In genomic region chr8:122564363-122565352, GRCm38 (mm10) we compare ENCODE assay signal across 11 mouse cellular contexts. TPM values are rescaled to one million over a fixed set of nuclear protein-coding genes. Genes with fewer than 3 reads are reported as not detected.
DNase-seq lines count a peak whose midpoint lies in the region; ATAC-seq and TF ChIP-seq lines count a peak whose summit lies in the region.
"Had no signal": no experiment of that assay in that cellular context is flagged by ENCODE, and none has a peak within 500 bp of the region (broad histone marks: within the 10 kb centered on the region; RNA-seq: fewer than 3 reads in every experiment).

No protein-coding gene starts in this region.

- no peak for TF ChIP-seq EP300 in ES-Bruce4 (IDR thresholded peaks at IDR 0.05; ENCODE audit: insufficient read depth, low read depth, low read length)

- WGBS in kidney, embryonic 16.5 days: 64% methylated on average over 25 of the region's 25 CpGs
- 76% methylated on average over 25 of the region's 25 CpGs for WGBS in embryonic facial prominence, embryonic 15.5 days
- 88% methylated on average over 25 of the region's 25 CpGs for WGBS in midbrain, embryonic 10.5 days

- peak overlapping the region; percentile 39 for H3K27ac ChIP-seq in kidney, embryonic 16.5 days (ENCODE audit: low read length)
- H3K27ac ChIP-seq in ES-Bruce4 (ENCODE audit: insufficient read depth, low read length): peak overlapping the region; percentile 82
- 0 out of 2 replicates have a peak overlapping the region, but pooled peaks have one; percentile 17 for H3K27ac ChIP-seq in embryonic facial prominence, embryonic 15.5 days (replicated peaks)
- H3K27ac ChIP-seq in midbrain, embryonic 10.5 days (replicated peaks): no peak overlapping the region
- H3K27ac ChIP-seq: forebrain, embryonic 15.5 days had no signal

- H3K4me3 ChIP-seq in kidney, embryonic 16.5 days (ENCODE audit: low read length): no peak overlapping the region
- peak overlapping the region; percentile 51 for H3K4me3 ChIP-seq in ES-Bruce4 (ENCODE audit: low read depth, low read length)
- H3K4me3 ChIP-seq in embryonic facial prominence, embryonic 15.5 days (replicated peaks): no peak overlapping the region
- H3K4me3 ChIP-seq in midbrain, embryonic 10.5 days: no peak overlapping the region
- H3K4me3 ChIP-seq: forebrain, embryonic 15.5 days had no signal

- no peak overlapping the region for H3K4me2 ChIP-seq in kidney, embryonic 16.5 days (replicated peaks; ENCODE audit: low read depth, low read length)
- H3K4me2 ChIP-seq in embryonic facial prominence, embryonic 15.5 days (replicated peaks): no peak overlapping the region
- H3K4me2 ChIP-seq: forebrain, embryonic 15.5 days; heart, embryonic 11.5 days; lung, embryonic 14.5 days had no signal

- peaks cover 2% of the 10 kb centered on the region; the same call in 1 of the 2 replicates for H3K36me3 ChIP-seq in kidney, embryonic 16.5 days (ENCODE audit: insufficient read depth, low read length)
- H3K36me3 ChIP-seq in ES-Bruce4 (ENCODE audit: control insufficient read depth, insufficient read depth, low read length, poor library complexity, severe bottlenecking): peaks cover 9% of the 10 kb centered on the region
- H3K36me3 ChIP-seq in embryonic facial prominence, embryonic 15.5 days: peaks cover 4% of the 10 kb centered on the region
- H3K36me3 ChIP-seq in midbrain, embryonic 10.5 days: peaks cover 12% of the 10 kb centered on the region
- H3K36me3 ChIP-seq: forebrain, embryonic 15.5 days had no signal

- H3K9me3 ChIP-seq in kidney, embryonic 16.5 days (ENCODE audit: low read length): no peaks in the 10 kb centered on the region
- no peaks in the 10 kb centered on the region for H3K9me3 ChIP-seq in ES-Bruce4 (replicated peaks; ENCODE audit: control insufficient read depth, insufficient read depth, low read length, poor library complexity, severe bottlenecking)
- H3K9me3 ChIP-seq in embryonic facial prominence, embryonic 15.5 days (replicated peaks): no peaks in the 10 kb centered on the region
- H3K9me3 ChIP-seq in midbrain, embryonic 10.5 days (replicated peaks): no peaks in the 10 kb centered on the region
- H3K9me3 ChIP-seq: forebrain, embryonic 15.5 days had no signal

- no peaks in the 10 kb centered on the region for H3K27me3 ChIP-seq in kidney, embryonic 16.5 days (ENCODE audit: insufficient read depth, low read length)
- H3K27me3 ChIP-seq in ES-Bruce4 (ENCODE audit: control insufficient read depth, insufficient read depth, low read length, poor library complexity, severe bottlenecking): no peaks in the 10 kb centered on the region
- no peaks in the 10 kb centered on the region for H3K27me3 ChIP-seq in embryonic facial prominence, embryonic 15.5 days
- H3K27me3 ChIP-seq in midbrain, embryonic 10.5 days (ENCODE audit: low read depth, poor library complexity, severe bottlenecking): no peaks in the 10 kb centered on the region
- H3K27me3 ChIP-seq: forebrain, embryonic 15.5 days had no signal

- no peak for DNase-seq in kidney, adult 11 months
- DNase-seq in right cerebral cortex, postnatal 10 days (ENCODE audit: low spot score in 2 of 2): no peak
- DNase-seq in midbrain, embryonic 10.5 days (ENCODE audit: low spot score): no peak
- DNase-seq: cerebellum, adult 11 months; lung, embryonic 14.5 days had no signal

- no peak for ATAC-seq in kidney, embryonic 16.5 days (ENCODE audit: low FRiP score, low TSS enrichment)
- no peak for ATAC-seq in embryonic facial prominence, embryonic 15.5 days (ENCODE audit: insufficient number of reproducible peaks, low FRiP score, low TSS enrichment, low read depth)
- ATAC-seq in megakaryocyte, adult 5-6 weeks (ENCODE audit: poor library complexity, severe bottlenecking): peak; percentile 33
- ATAC-seq: forebrain, embryonic 15.5 days had no signal

- H3K4me1 ChIP-seq in kidney, embryonic 16.5 days (ENCODE audit: insufficient read depth, low read length): peaks cover 22% of the 10 kb centered on the region
- H3K4me1 ChIP-seq in ES-Bruce4 (ENCODE audit: control insufficient read depth, insufficient read depth, low read length): peaks cover 2% of the 10 kb centered on the region
- H3K4me1 ChIP-seq in embryonic facial prominence, embryonic 15.5 days: peaks cover 22% of the 10 kb centered on the region
- peaks cover 29% of the 10 kb centered on the region for H3K4me1 ChIP-seq in midbrain, embryonic 10.5 days

- no peak for TF ChIP-seq POLR2A in ES-Bruce4 (IDR thresholded peaks at IDR 0.05; ENCODE audit: insufficient read depth, low read length)

- TF ChIP-seq CTCF in ES-Bruce4 (IDR thresholded peaks at IDR 0.05; ENCODE audit: low read depth, low read length): no peak

- no peak overlapping the region for H3K9ac ChIP-seq in kidney, embryonic 16.5 days (replicated peaks; ENCODE audit: low read length)
- H3K9ac ChIP-seq in ES-Bruce4 (ENCODE audit: low read depth, poor library complexity, severe bottlenecking): peak overlapping the region; percentile 98
- H3K9ac ChIP-seq in embryonic facial prominence, embryonic 15.5 days: no peak overlapping the region
- H3K9ac ChIP-seq: forebrain, embryonic 15.5 days; lung, embryonic 14.5 days had no signal

RNA-seq across cellular contexts. Expression of gene Cdt1, which starts 3.2 kb away (rescaled TPM):
- 43.0 and 49.0 TPM in 2 replicates for polyA plus RNA-seq in kidney, embryonic 16.5 days (2015; fragmentation: Nextera tagmentation; extraction: Ambion mirVana)
- 63.7 and 68.6 TPM in 2 replicates for polyA plus RNA-seq in ES-Bruce4 (2011; ENCODE audit: insufficient read depth, insufficient read length, low read depth, missing spikeins)
- polyA plus RNA-seq in embryonic facial prominence, embryonic 15.5 days (2015; fragmentation: Nextera tagmentation; extraction: Ambion mirVana): 32.5 and 36.2 TPM in 2 replicates
- 41.7 and 41.9 TPM in 2 replicates for total RNA-seq in megakaryocyte, adult 5-6 weeks (2015)
- total RNA-seq in megakaryocyte, adult 5-6 weeks (2017): 28.4 and 34.1 TPM in 2 replicates
- 63.2 and 70.9 TPM in 2 replicates for polyA plus RNA-seq in midbrain, embryonic 10.5 days (2016; fragmentation: Nextera tagmentation; extraction: Ambion mirVana)

RNA-seq across cellular contexts. Expression of gene Aprt, which starts 12.1 kb away (rescaled TPM):
- 363 and 371 TPM in 2 replicates for polyA plus RNA-seq in kidney, embryonic 16.5 days (2015; fragmentation: Nextera tagmentation; extraction: Ambion mirVana)
- polyA plus RNA-seq in ES-Bruce4 (2011; ENCODE audit: insufficient read depth, insufficient read length, low read depth, missing spikeins): 325 and 344 TPM in 2 replicates
- 298 and 312 TPM in 2 replicates for polyA plus RNA-seq in embryonic facial prominence, embryonic 15.5 days (2015; fragmentation: Nextera tagmentation; extraction: Ambion mirVana)
- 272 and 308 TPM in 2 replicates for total RNA-seq in megakaryocyte, adult 5-6 weeks (2015)
- total RNA-seq in megakaryocyte, adult 5-6 weeks (2017): 132 and 149 TPM in 2 replicates
- polyA plus RNA-seq in midbrain, embryonic 10.5 days (2016; fragmentation: Nextera tagmentation; extraction: Ambion mirVana): 241 and 278 TPM in 2 replicates

RNA-seq across cellular contexts. Expression of gene Piezo1, which starts 13.5 kb away (rescaled TPM):
- polyA plus RNA-seq in kidney, embryonic 16.5 days (2015; fragmentation: Nextera tagmentation; extraction: Ambion mirVana): 15.6 and 16.9 TPM in 2 replicates
- polyA plus RNA-seq in ES-Bruce4 (2011; ENCODE audit: insufficient read depth, insufficient read length, low read depth, missing spikeins): 59.4 and 61.6 TPM in 2 replicates
- polyA plus RNA-seq in embryonic facial prominence, embryonic 15.5 days (2015; fragmentation: Nextera tagmentation; extraction: Ambion mirVana): 14.3 and 16.7 TPM in 2 replicates
- 27.4 and 34.6 TPM in 2 replicates for total RNA-seq in megakaryocyte, adult 5-6 weeks (2015)
- 30.0 and 35.9 TPM in 2 replicates for total RNA-seq in megakaryocyte, adult 5-6 weeks (2017)
- 5.8 and 8.2 TPM in 2 replicates for polyA plus RNA-seq in midbrain, embryonic 10.5 days (2016; fragmentation: Nextera tagmentation; extraction: Ambion mirVana)

RNA-seq across cellular contexts. Expression of gene Galns, which starts 46.6 kb away (rescaled TPM):
- 17.4 and 18.2 TPM in 2 replicates for polyA plus RNA-seq in kidney, embryonic 16.5 days (2015; fragmentation: Nextera tagmentation; extraction: Ambion mirVana)
- 11.9 and 12.8 TPM in 2 replicates for polyA plus RNA-seq in ES-Bruce4 (2011; ENCODE audit: insufficient read depth, insufficient read length, low read depth, missing spikeins)
- 11.3 TPM in 2 replicates for polyA plus RNA-seq in embryonic facial prominence, embryonic 15.5 days (2015; fragmentation: Nextera tagmentation; extraction: Ambion mirVana)
- total RNA-seq in megakaryocyte, adult 5-6 weeks (2015): 52.6 and 53.0 TPM in 2 replicates
- 57.5 and 63.1 TPM in 2 replicates for total RNA-seq in megakaryocyte, adult 5-6 weeks (2017)
- polyA plus RNA-seq in midbrain, embryonic 10.5 days (2016; fragmentation: Nextera tagmentation; extraction: Ambion mirVana): 6.6 and 7.7 TPM in 2 replicates

RNA-seq across cellular contexts. Expression of gene Trappc2l, which starts 46.8 kb away (rescaled TPM):
- 56.7 and 60.1 TPM in 2 replicates for polyA plus RNA-seq in kidney, embryonic 16.5 days (2015; fragmentation: Nextera tagmentation; extraction: Ambion mirVana)
- polyA plus RNA-seq in ES-Bruce4 (2011; ENCODE audit: insufficient read depth, insufficient read length, low read depth, missing spikeins): 19.3 and 30.5 TPM in 2 replicates
- 54.5 and 62.3 TPM in 2 replicates for polyA plus RNA-seq in embryonic facial prominence, embryonic 15.5 days (2015; fragmentation: Nextera tagmentation; extraction: Ambion mirVana)
- 85.8 and 88.2 TPM in 2 replicates for total RNA-seq in megakaryocyte, adult 5-6 weeks (2015)
- 33.0 and 37.6 TPM in 2 replicates for total RNA-seq in megakaryocyte, adult 5-6 weeks (2017)
- 51.0 and 61.2 TPM in 2 replicates for polyA plus RNA-seq in midbrain, embryonic 10.5 days (2016; fragmentation: Nextera tagmentation; extraction: Ambion mirVana)
